Mouse (Mus musculus) neural tube, embryonic 11.5 days (tissue): Measurements from ENCODE around the gene Katnal1. TPM values are rescaled to one million over a fixed set of nuclear protein-coding genes. Genes with fewer than 3 reads are reported as not detected.
A peak's percentile ranks its signal among the peaks of the same experiment; 100 is the strongest.

Source experiments
- ATAC-seq: fragments of 200-750 bp; cut with Nextera tagmentation; 2 replicates; pipeline ENCODE4 v1.8.0; 2017; ENCODE audit warnings: moderate number of reproducible peaks, mild to moderate bottlenecking, moderate TSS enrichment, moderate library complexity; ENCODE audit not compliant: insufficient read depth, low FRiP score, low TSS enrichment
- DNase-seq: peaks from one replicate; pipeline ENCODE4 v3.0.0-alpha.2; 2015; ENCODE audit warnings: low spot score
- H3K27ac ChIP-seq: fragments of 300-500 bp; sonication (generic); 2 replicates; pipeline ENCODE4 v1.5.1; 2014; ENCODE audit warnings: low read depth, mild to moderate bottlenecking, low read length
- H3K27me3 ChIP-seq: fragments of 300-500 bp; sonication (generic); 2 replicates; pipeline ENCODE4 v1.6.1; 2014; ENCODE audit warnings: mild to moderate bottlenecking, low read length, mixed read lengths; ENCODE audit not compliant: control insufficient read depth, insufficient read depth
- H3K36me3 ChIP-seq: fragments of 300-500 bp; sonication (generic); 2 replicates; pipeline ENCODE4 v1.6.1; 2014; ENCODE audit warnings: mild to moderate bottlenecking, low read length, moderate library complexity, mixed read lengths; ENCODE audit not compliant: control insufficient read depth, insufficient read depth
- H3K4me1 ChIP-seq: fragments of 300-500 bp; sonication (generic); 2 replicates; pipeline ENCODE4 v1.6.1; 2014; ENCODE audit warnings: low read length, mixed read lengths; ENCODE audit not compliant: control insufficient read depth, insufficient read depth
- H3K4me2 ChIP-seq: fragments of 300-500 bp; sonication (generic); 2 replicates; pipeline ENCODE4 v1.6.1; 2014; ENCODE audit warnings: low read depth, mild to moderate bottlenecking, moderate library complexity
- H3K4me3 ChIP-seq: fragments of 300-500 bp; sonication (generic); 2 replicates; pipeline ENCODE4 v1.5.1; 2014; ENCODE audit warnings: low read depth, low read length
- H3K9ac ChIP-seq: fragments of 300-500 bp; sonication (generic); 2 replicates; pipeline ENCODE4 v1.6.1; 2014; ENCODE audit warnings: mild to moderate bottlenecking, low read length
- H3K9me3 ChIP-seq: fragments of 300-500 bp; sonication (generic); 2 replicates; pipeline ENCODE4 v1.6.1; 2016; ENCODE audit warnings: low read length; ENCODE audit not compliant: control insufficient read depth
- WGBS: fragments of 180-500 bp; shearing (Covaris S2); extraction: QIAGEN DNeasy Blood & Tissue Kit; methylation state at CpG from one replicate; pipeline ENCODE4 v1.1.7; 2014; 5-methylcytosine and 5-hydroxymethylcytosine counted together
- polyA plus RNA-seq: library from polyadenylated mRNA; unstranded; fragments of >200 nt; fragmentation: Nextera tagmentation; extraction: Ambion mirVana; gene quantifications from 2 replicates; pipeline ENCODE4 v1.2.1, GENCODE M21; 2014

The Katnal1 gene
- polyA plus RNA-seq, 1 experiment from 2014 or later, result 23.4 TPM

DNA sequence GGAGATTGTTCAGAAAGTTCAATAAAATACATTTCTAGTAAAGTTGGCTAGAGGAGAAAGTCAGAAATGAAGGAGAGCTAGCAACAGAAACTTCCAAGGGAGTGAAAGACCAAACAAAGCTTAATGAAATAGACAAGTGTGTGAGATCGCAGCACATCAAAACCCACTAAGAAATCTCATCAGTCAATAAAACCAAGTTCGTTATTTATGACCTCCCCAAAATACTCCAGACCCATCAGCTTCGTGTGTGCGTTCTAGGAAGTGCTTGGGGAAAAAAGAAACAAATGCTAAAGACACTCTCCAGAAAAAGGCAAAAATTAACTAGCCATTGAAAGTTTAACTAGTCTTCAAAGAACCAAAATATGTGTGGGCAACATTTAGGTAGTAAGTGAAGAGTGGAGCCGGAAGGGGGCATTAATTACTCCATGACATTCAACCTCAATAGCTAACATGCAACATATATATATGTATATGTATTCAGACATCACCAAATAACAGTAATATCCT lies 1.4 kb downstream of the Katnal1 start:
- Histone ChIP-seq H3K4me2 (peak overlapping the region; percentile 61), H3K36me3 (no peaks in the 10 kb centered on the region), H3K9ac (peak overlapping the region; percentile 93), H3K27me3 (no peaks in the 10 kb centered on the region), H3K4me3 (peak overlapping the region; percentile 71), H3K4me1 (0 out of 2 replicates have a peak, but pooled peaks cover 9% of the 10 kb centered on the region), H3K27ac (peak overlapping the region; percentile 94), H3K9me3 (no peaks in the 10 kb centered on the region)
- no peak for ATAC-seq
- no peak for DNase-seq
- 62% methylated on average over 5 of the region's 5 CpGs for WGBS

GRCm38 (mm10) chr5:148924586-148924985 lies 4.5 kb downstream of the Katnal1 start:
- no peak overlapping the region for H3K27ac ChIP-seq
- WGBS, result 89% methylated on average over 12 of the region's 12 CpGs
- no peaks in the 10 kb centered on the region; the same call in 1 of the 2 replicates for H3K36me3 ChIP-seq
- ATAC-seq (no peak), DNase-seq (no peak)
- H3K4me2 ChIP-seq, result no peak overlapping the region
- H3K9ac ChIP-seq, result no peak overlapping the region
- H3K9me3 ChIP-seq, result no peaks in the 10 kb centered on the region
- no peaks in the 10 kb centered on the region for H3K27me3 ChIP-seq
- H3K4me1 ChIP-seq, result 0 out of 2 replicates have a peak, but pooled peaks cover 9% of the 10 kb centered on the region
- H3K4me3 ChIP-seq, result no peak overlapping the region

GRCm38 (mm10) chr5:148924051-148924450 lies 5.1 kb downstream of the Katnal1 start:
- no peaks in the 10 kb centered on the region for H3K9me3 ChIP-seq
- ATAC-seq (no peak), DNase-seq (no peak)
- H3K4me2 ChIP-seq, result no peak overlapping the region
- no peak overlapping the region for H3K27ac ChIP-seq
- no peaks in the 10 kb centered on the region; the same call in 1 of the 2 replicates for H3K36me3 ChIP-seq
- no peaks in the 10 kb centered on the region for H3K27me3 ChIP-seq
- WGBS, result 85% methylated on average over 9 of the region's 9 CpGs
- 0 out of 2 replicates have a peak, but pooled peaks cover 6% of the 10 kb centered on the region for H3K4me1 ChIP-seq
- H3K9ac ChIP-seq, result no peak overlapping the region
- no peak overlapping the region for H3K4me3 ChIP-seq

GRCm38 (mm10) chr5:148923408-148923807 lies 5.7 kb downstream of the Katnal1 start:
- H3K4me3 ChIP-seq, result no peak overlapping the region
- no peak overlapping the region for H3K27ac ChIP-seq
- H3K9me3 ChIP-seq, result no peaks in the 10 kb centered on the region
- 81% methylated on average over 10 of the region's 10 CpGs for WGBS
- H3K4me1 ChIP-seq, result 0 out of 2 replicates have a peak, but pooled peaks cover 5% of the 10 kb centered on the region
- DNase-seq, result no peak
- H3K27me3 ChIP-seq, result no peaks in the 10 kb centered on the region
- H3K9ac ChIP-seq, result no peak overlapping the region
- H3K4me2 ChIP-seq, result no peak overlapping the region
- no peaks in the 10 kb centered on the region; the same call in 1 of the 2 replicates for H3K36me3 ChIP-seq
- no peak for ATAC-seq

- ATAC-seq, result no peak
- no peaks in the 10 kb centered on the region; the same call in 1 of the 2 replicates for H3K36me3 ChIP-seq
These were observed 6.3 kb downstream of the Katnal1 start for GRCm38 (mm10) chr5:148922773-148923172.

DNA sequence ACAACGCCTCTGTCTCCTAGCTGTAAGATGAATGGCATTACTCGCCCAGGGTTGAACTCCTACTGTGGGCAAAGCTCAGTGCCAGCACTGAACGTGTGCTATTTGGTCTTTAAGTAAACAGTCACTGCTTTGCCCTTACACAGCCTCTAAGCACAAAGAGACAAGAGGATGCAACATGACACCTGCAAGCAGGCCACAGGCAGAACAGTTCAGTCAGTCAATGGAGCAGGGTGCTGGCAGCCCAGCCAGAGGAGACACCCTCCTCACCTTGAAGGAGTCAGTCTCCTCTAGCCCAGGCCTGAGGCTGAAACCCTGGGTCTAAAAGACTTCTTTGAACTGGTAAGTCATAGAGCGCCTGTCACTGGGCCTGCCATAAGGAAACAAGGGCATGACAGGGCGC lies 11.1 kb downstream of the Katnal1 start:
- H3K9ac ChIP-seq, result no peak overlapping the region
- H3K27me3 ChIP-seq, result no peaks in the 10 kb centered on the region
- no peak for DNase-seq
- no peak overlapping the region for H3K4me3 ChIP-seq
- 66% methylated on average over 5 of the region's 5 CpGs for WGBS
- no peaks in the 10 kb centered on the region for H3K4me1 ChIP-seq
- no peak overlapping the region for H3K27ac ChIP-seq
- H3K36me3 ChIP-seq, result peaks cover 8% of the 10 kb centered on the region
- no peak for ATAC-seq
- no peaks in the 10 kb centered on the region for H3K9me3 ChIP-seq
- H3K4me2 ChIP-seq, result no peak overlapping the region

More at GRCm38 (mm10) chr5:148922773-148923172, 6.3 kb downstream of the Katnal1 start:
- no peak overlapping the region for H3K27ac ChIP-seq
- no peaks in the 10 kb centered on the region for H3K27me3 ChIP-seq
- DNase-seq, result no peak
- 89% methylated on average over 5 of the region's 5 CpGs for WGBS
- no peak overlapping the region for H3K9ac ChIP-seq
- no peak overlapping the region for H3K4me3 ChIP-seq
- no peak overlapping the region for H3K4me2 ChIP-seq
- 0 out of 2 replicates have a peak, but pooled peaks cover 2% of the 10 kb centered on the region for H3K4me1 ChIP-seq
- H3K9me3 ChIP-seq, result no peaks in the 10 kb centered on the region

DNA sequence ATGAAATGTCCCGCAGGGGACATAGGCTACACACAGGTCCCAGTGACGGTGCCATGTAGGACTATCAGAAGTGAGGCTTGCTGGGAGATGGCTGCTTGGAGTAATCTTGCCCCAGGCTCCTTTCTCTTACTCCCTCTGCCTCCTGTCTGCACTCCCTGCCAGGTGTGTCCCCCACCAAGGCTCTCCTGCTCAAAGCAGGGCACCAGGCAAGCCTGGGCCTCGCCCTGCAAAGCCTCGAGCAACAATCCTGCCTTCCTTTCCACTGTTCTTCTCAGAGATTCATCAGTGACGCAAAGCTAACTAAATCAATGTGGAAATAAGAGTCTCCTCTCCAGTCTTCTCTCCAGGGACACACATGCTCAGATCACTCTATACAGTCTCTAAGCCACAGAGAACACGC lies 12.3 kb downstream of the Katnal1 start:
- Histone ChIP-seq H3K4me3 (no peak overlapping the region), H3K36me3 (peaks cover 8% of the 10 kb centered on the region), H3K27me3 (no peaks in the 10 kb centered on the region), H3K4me2 (no peak overlapping the region), H3K9ac (0 out of 2 replicates have a peak overlapping the region, but pooled peaks have one; percentile 22), H3K27ac (no peak overlapping the region; the same call in 1 of the 2 replicates), H3K9me3 (no peaks in the 10 kb centered on the region), H3K4me1 (no peaks in the 10 kb centered on the region)
- WGBS, result 86% methylated on average over 6 of the region's 6 CpGs
- no peak for DNase-seq
- no peak for ATAC-seq

- DNase-seq (no peak), ATAC-seq (no peak)
- no peaks in the 10 kb centered on the region for H3K27me3 ChIP-seq
- peaks cover 8% of the 10 kb centered on the region; the same call in 1 of the 2 replicates for H3K36me3 ChIP-seq
- WGBS, result 56% methylated on average over 3 of the region's 3 CpGs
- no peak overlapping the region for H3K4me3 ChIP-seq
- no peak overlapping the region for H3K9ac ChIP-seq
- H3K4me2 ChIP-seq, result no peak overlapping the region
- H3K9me3 ChIP-seq, result no peaks in the 10 kb centered on the region
- peaks cover 13% of the 10 kb centered on the region for H3K4me1 ChIP-seq
- no peak overlapping the region for H3K27ac ChIP-seq
These were observed 16.9 kb downstream of the Katnal1 start for GRCm38 (mm10) chr5:148912262-148912661.

DNA sequence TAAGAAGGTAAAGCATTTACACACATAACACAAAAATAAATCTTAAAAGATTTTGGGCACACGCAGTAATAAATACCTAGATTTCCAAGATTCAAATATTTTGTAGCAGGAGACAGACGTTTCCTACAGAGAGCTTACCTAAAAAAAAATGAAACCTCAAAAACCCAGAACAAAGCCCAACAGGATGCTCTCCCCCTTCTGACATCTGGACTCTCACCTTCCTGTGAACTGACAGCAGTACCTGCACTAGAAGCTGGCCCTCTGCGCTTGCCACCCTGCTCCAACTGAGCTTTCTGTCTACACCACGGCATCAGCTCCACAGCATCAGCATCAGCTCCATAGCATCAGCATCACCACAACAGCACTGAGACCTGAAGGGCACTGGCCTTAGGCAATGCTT lies 19.1 kb downstream of the Katnal1 start:
- no peak overlapping the region for H3K27ac ChIP-seq
- H3K9me3 ChIP-seq, result no peaks in the 10 kb centered on the region
- H3K36me3 ChIP-seq, result peaks cover 3% of the 10 kb centered on the region; the same call in 1 of the 2 replicates
- peaks cover 17% of the 10 kb centered on the region for H3K4me1 ChIP-seq
- DNase-seq (no peak), ATAC-seq (no peak)
- 89% methylated on average over 4 of the region's 4 CpGs for WGBS
- no peak overlapping the region for H3K4me3 ChIP-seq
- no peak overlapping the region for H3K4me2 ChIP-seq
- H3K9ac ChIP-seq, result no peak overlapping the region
- H3K27me3 ChIP-seq, result no peaks in the 10 kb centered on the region
